Mouse (Mus musculus) embryonic fibroblast, embryonic 13.5 days (primary cell): ENCODE measurements around the gene Gm28036. TPM values are rescaled to one million over a fixed set of nuclear protein-coding genes. Genes with fewer than 3 reads are reported as not detected.

Experiments
- H3K27ac ChIP-seq: 2 replicates; pipeline ENCODE4 v1.5.1; 2012; ENCODE audit warnings: low read length, control low read depth, inconsistent platforms; ENCODE audit not compliant: insufficient read depth
- H3K4me1 ChIP-seq: 2 replicates; pipeline ENCODE4 v1.6.1; 2011; ENCODE audit warnings: low read length; ENCODE audit not compliant: control insufficient read depth, insufficient read depth
- H3K4me3 ChIP-seq: 2 replicates; pipeline ENCODE4 v1.5.1; 2011; ENCODE audit warnings: mild to moderate bottlenecking, control low read depth, low read length; ENCODE audit not compliant: insufficient read depth
- CTCF ChIP-seq: IDR thresholded peaks from 2 replicates; pipeline ENCODE4 v1.5.1; 2011; ENCODE audit warnings: mild to moderate bottlenecking, control low read depth, low read length, moderate library complexity, borderline replicate concordance; ENCODE audit not compliant: insufficient read depth
- POLR2A ChIP-seq: IDR thresholded peaks from 2 replicates; pipeline ENCODE4 v1.6.1; 2011; ENCODE audit warnings: low read depth, mild to moderate bottlenecking, control low read depth, low read length, moderate library complexity
- polyA plus RNA-seq: library from polyadenylated mRNA; stranded (reverse); fragments of >200 nt; gene quantifications from 2 replicates; pipeline ENCODE4 v1.2.4, GENCODE M21; 2011; ENCODE audit warnings: low read depth; ENCODE audit not compliant: missing spikeins, insufficient read length

Gene Gm28036
- polyA plus RNA-seq, 1 experiment, result 29.0 TPM

DNA sequence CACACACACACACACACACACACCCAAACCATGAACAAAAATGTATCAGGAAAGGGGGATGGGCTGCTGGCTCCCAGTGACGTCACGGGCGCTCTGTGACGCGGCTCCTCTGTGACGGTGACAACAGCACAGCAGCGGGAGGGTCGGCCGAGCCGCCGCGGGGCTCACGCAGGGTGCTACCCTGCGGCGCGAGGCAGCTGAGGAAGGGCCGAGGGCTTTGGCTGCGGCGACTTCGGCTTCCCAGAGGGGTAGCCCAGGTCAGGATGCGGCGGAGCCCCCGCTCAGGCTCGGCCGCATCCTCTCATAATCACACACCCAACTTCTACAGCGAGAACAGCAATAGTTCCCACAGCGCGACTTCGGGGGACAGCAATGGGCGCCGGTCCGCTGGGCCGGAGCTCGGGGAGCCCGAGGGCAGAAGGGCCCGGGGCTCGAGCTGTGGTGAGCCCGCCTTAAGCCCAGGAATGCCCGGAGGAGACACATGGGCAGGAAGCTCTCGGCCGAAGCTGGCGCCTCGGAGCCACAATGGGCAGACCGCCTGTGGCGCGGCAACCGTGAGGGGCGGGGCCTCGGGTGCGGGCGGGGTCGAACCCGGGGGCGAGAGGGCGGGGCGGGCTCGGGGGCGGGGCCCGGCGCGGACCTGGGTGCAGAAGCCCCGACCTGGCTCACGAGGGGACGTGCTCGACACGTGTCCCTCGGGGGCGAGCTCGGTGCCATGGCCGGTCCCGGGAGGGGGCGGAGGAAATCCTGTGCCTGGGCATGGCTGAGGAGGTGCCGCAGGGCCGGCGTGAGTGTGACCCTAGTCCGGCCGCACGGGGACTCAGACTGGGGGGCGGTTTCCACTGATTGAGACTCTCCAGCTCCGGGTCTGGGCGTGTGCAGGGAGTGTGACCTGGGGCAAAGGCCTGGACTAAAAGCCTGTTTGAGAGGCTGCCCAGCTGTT lies 61.5 kb downstream of the Gm28036 start, which contains the start of gene Spag4:
Spag4 (plus strand) TSS at position 77 of the 943 bp plus-strand sequence.
- Histone ChIP-seq H3K27ac (peak within 1 kb of the TSS; percentile 29; the same call in 1 of the 2 replicates), H3K4me3 (peak within 1 kb of the TSS; percentile 80), H3K4me1 (no peaks in the 10 kb centered on the region)
- TF ChIP-seq CTCF (no peak), POLR2A (peak; percentile 76)

DNA sequence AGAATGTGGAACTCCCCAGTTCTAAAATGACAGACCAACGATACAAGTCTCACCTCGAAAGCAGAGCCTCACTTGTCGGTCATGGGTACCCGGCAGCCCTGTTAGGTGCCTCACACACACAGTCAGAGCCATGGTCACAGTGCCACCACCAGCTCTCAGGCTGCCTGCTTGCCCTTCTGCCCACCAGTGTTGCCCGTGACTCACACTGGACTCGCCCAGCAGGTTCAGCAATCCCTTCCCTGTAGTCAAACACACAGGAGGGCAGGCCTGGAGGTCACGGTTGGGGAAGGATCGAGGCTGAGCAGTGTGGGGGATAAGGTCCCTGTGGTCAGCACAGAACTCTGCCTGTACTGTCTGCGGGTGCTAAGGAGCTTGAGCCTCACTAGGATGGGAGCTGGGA lies 74.1 kb downstream of the Gm28036 start, which contains the start of gene Fer1l4:
Fer1l4 (minus strand) TSS at position 132 of the 400 bp plus-strand sequence.
- TF ChIP-seq POLR2A (no peak), CTCF (no peak)
- no peak within 1 kb of the TSS for H3K27ac ChIP-seq
- H3K4me3 ChIP-seq, result no peak within 1 kb of the TSS
- H3K4me1 ChIP-seq, result no peaks in the 10 kb centered on the region

DNA sequence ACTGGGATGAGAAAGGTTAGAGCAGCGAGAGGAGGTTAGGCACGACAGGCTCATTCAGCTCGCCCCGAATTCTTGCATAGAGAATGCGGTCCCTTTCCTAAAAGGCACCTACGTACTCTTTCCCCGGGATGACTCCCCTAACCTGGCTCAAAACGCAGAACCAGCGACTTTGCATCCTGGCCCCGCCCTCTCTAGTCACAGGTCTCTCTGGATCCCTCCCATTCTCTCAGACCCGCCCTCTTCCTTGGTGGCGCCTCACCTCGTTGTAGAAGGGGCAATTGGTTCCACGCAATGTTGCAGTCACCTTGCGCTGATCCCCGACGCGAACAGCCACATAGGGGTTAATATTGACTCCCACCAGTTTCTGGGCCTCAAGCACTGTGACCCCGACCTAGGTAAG lies 79.0 kb downstream of the Gm28036 start:
- Histone ChIP-seq H3K27ac (no peak overlapping the region), H3K4me3 (no peak overlapping the region), H3K4me1 (no peaks in the 10 kb centered on the region)
- TF ChIP-seq CTCF, result no peak
- no peak for TF ChIP-seq POLR2A

DNA sequence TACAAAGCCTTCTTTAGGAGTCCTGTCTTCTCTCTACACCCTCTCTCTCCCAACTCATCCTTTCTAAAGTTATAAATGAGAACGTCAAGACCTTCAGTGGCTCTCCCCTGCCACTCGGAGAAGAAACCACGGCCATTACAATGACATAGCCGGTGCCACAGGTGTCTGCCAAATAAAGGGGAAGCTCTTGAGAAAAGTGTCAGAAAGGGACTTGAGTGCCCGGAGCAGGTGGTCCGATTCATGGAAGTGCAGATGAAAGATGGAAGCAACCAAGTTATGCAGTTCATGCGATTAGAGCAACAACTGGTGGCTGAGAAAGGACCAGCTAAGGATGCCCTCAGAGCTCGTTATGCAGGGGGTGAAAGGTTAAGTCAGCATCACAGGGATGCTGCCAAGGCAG lies 84.0 kb downstream of the Gm28036 start:
- no peak for TF ChIP-seq CTCF
- TF ChIP-seq POLR2A, result no peak
- H3K4me3 ChIP-seq, result no peak overlapping the region
- H3K4me1 ChIP-seq, result no peaks in the 10 kb centered on the region
- no peak overlapping the region for H3K27ac ChIP-seq

DNA sequence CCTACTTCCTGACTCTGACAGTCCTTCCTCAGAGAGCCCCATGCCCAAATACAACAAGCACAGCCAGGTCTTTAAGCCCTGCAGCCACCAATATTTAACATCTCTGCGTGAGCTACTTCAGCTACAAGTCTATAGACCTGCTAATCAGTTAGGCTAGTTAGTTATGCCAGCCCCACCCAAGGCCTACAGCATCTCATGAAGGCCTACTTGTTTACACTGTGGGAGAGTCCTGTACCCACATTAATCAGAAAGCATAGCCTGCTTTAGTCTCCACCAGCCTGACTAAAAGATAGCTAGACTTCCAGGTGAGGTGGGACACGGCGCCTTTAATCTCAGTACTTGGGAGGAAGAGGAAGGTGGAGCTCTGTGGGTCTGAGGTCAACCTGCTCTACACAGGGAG lies 87.5 kb downstream of the Gm28036 start:
- no peaks in the 10 kb centered on the region for H3K4me1 ChIP-seq
- TF ChIP-seq POLR2A (no peak), CTCF (no peak)

DNA sequence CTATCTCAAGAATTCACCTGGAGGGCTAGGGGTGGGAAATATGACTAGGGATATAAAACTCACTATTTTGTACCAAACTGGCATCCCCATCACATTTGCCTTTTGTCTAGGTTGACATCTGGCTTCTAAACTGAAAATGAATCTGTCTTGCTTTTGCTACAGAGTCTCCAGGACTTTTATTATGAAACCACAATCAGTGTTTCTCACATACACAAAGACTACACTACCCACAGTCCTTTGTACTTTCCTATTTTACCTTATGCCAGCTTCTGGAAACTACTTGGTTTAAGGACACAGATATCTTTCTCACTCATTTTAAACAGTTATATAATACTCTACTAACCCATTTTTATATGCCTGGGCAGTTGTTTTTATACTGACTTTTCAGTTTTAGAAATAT lies 101.4 kb downstream of the Gm28036 start:
- Histone ChIP-seq H3K4me3 (no peak overlapping the region), H3K27ac (no peak overlapping the region), H3K4me1 (no peaks in the 10 kb centered on the region)
- TF ChIP-seq CTCF (no peak), POLR2A (no peak)

More for the DNA sequence above, 87.5 kb downstream of the Gm28036 start:
- H3K27ac ChIP-seq, result no peak overlapping the region
- no peak overlapping the region for H3K4me3 ChIP-seq

Other genes with a start within 250 kb of the Gm28036 start
- gene Uqcc1, start 196.8 kb downstream of the Gm28036 start, polyA plus RNA-seq, result 37.8 and 39.5 TPM in 2 replicates
- not detected in 2 replicates for gene Gm15557, start 186.4 kb downstream of the Gm28036 start, polyA plus RNA-seq
- 0.92 and 1.3 TPM in 2 replicates for gene Gdf5, start 181.7 kb downstream of the Gm28036 start, polyA plus RNA-seq
- gene Cep250, start 170.6 kb downstream of the Gm28036 start, polyA plus RNA-seq, result 19.3 and 28.4 TPM in 2 replicates
- 1.3 and 2.0 TPM in 2 replicates for gene 6430550D23Rik, start 119.1 kb downstream of the Gm28036 start, polyA plus RNA-seq
- 144 and 161 TPM in 2 replicates for gene Ergic3, start 119.0 kb downstream of the Gm28036 start, polyA plus RNA-seq
- gene Fer1l4, start 74.1 kb downstream of the Gm28036 start, polyA plus RNA-seq, result not detected in 2 replicates
- gene Spag4, start 61.9 kb downstream of the Gm28036 start, polyA plus RNA-seq, result 1.5 and 3.9 TPM in 2 replicates
- gene Cpne1, start 15.1 kb downstream of the Gm28036 start, polyA plus RNA-seq, result 59.3 and 67.9 TPM in 2 replicates
- 24.8 and 27.4 TPM in 2 replicates for gene Rbm12, start 15.1 kb downstream of the Gm28036 start, polyA plus RNA-seq
- 185 TPM in 2 replicates for gene Romo1, start 16.9 kb upstream of the Gm28036 start, polyA plus RNA-seq
- 30.2 and 37.7 TPM in 2 replicates for gene Nfs1, start 17.1 kb upstream of the Gm28036 start, polyA plus RNA-seq
- 391 and 520 TPM in 2 replicates for gene Rbm39, start 53.1 kb upstream of the Gm28036 start, polyA plus RNA-seq
- 32.3 and 39.4 TPM in 2 replicates for gene Phf20, start 69.4 kb upstream of the Gm28036 start, polyA plus RNA-seq
- 1.3 and 3.4 TPM in 2 replicates for gene Cnbd2, start 185.2 kb upstream of the Gm28036 start, polyA plus RNA-seq
- gene Scand1, start 185.6 kb upstream of the Gm28036 start, polyA plus RNA-seq, result 16.3 and 23.3 TPM in 2 replicates